Mouse (Mus musculus) myocyte (in vitro differentiated cells): ENCODE results near the gene Calr3.

Source experiments
- MAX ChIP-seq: IDR thresholded peaks from one replicate; pipeline ENCODE4 v1.6.1; 2011; ENCODE audit warnings: low read depth, mild to moderate bottlenecking, control low read depth
- MYOG ChIP-seq, 3 experiments: IDR thresholded peaks; one replicate each; pipeline ENCODE4 v1.6.1; 2011; ENCODE audit warnings: control low read depth in 2 of 3, low read depth in 2 of 3, mild to moderate bottlenecking in 2 of 3; ENCODE audit not compliant: insufficient read length in 2 of 3, control insufficient read depth in 1 of 3, insufficient read depth in 1 of 3
- POLR2A ChIP-seq: IDR thresholded peaks from one replicate; pipeline ENCODE4 v1.6.1; 2011; ENCODE audit warnings: low read depth, mild to moderate bottlenecking, control low read depth, moderate library complexity; ENCODE audit not compliant: insufficient read length
- POLR2AphosphoS2 ChIP-seq: IDR thresholded peaks from one replicate; pipeline ENCODE4 v1.6.1; 2011; ENCODE audit warnings: low read depth, control low read depth; ENCODE audit not compliant: insufficient read length
- TCF3 ChIP-seq: IDR thresholded peaks from one replicate; pipeline ENCODE4 v1.6.1; 2011; ENCODE audit warnings: low read depth, control low read depth; ENCODE audit not compliant: insufficient read length
- USF1 ChIP-seq: IDR thresholded peaks from one replicate; pipeline ENCODE4 v1.6.1; 2011; ENCODE audit warnings: low read depth, mild to moderate bottlenecking, control low read depth, moderate library complexity

DNA sequence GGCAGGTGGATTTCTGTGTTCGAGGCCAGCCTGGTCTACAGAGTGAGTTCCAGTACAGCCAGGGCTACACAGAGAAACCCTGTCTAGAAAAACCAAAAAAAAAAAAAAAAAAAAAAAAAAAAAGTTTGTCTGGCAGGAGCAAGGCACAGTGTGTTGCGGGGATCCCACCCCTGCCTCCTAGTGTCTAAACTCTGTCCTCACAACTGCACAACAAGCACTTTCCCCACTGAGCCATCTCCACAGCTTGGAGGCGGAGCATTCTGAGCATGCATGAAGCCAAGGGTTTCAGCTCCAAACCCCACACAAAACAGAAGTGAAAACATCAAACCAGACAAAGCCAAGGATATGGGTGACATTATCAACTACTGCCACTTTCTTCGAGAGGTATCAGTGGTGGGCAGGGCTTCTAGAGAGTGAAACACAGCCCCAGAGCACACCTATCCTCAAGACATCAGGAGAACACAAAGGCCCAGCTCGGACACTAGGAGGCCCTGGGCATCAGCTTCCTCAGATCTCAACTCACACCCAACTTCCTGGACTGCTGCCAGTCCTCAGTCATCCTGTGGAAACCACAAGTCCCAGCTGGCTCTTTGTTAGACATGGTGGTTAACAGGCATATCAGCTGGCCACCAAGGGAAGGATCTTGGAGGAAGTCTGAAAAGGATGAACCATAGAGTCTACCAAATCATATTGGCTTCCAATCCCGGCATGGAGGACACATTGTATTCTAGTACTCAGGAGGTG is 42.0 kb upstream of the Calr3 start:
- TF ChIP-seq POLR2AphosphoS2 (no peak), POLR2A (no peak), MAX (no peak), MYOG (IDR thresholded peaks at IDR 0.05; ENCODE audit: control insufficient read depth in 1 of 3, insufficient read depth in 1 of 3, insufficient read length in 2 of 3, low read depth in 2 of 3) (no peak), USF1 (no peak), TCF3 (no peak)
